Mouse (Mus musculus): ENCODE measurements around the gene Prss41.

GRCm38 (mm10) chr17:23788973-23789372 is 55.0 kb downstream of the Prss41 start:
- TF ChIP-seq CTCF (IDR thresholded peaks at IDR 0.05; ENCODE audit: control insufficient read depth, insufficient read depth, low read length), result no peak
- TF ChIP-seq POLR2A (IDR thresholded peaks at IDR 0.05; ENCODE audit: borderline replicate concordance, control insufficient read depth, low read depth, low read length), result no peak
